Mouse (Mus musculus): ENCODE measurements around the gene Hoxc5.
A peak's percentile ranks its signal among the peaks of the same experiment; 100 is the strongest.

The Hoxc5 gene

GRCm38 (mm10) chr15:102967312-102967510 lies at the start of gene Hoxc5:
Hoxc5 (plus strand) TSS chr15:102967443.
- no peak for DNase-seq

- DNase-seq = no peak
These were observed 49.2 kb upstream of the Hoxc5 start for GRCm38 (mm10) chr15:102917972-102918572.

GRCm38 (mm10) chr15:102918611-102919265 lies 48.5 kb upstream of the Hoxc5 start:
- DNase-seq = no peak

- DNase-seq = no peak
These were observed 47.7 kb upstream of the Hoxc5 start for GRCm38 (mm10) chr15:102919336-102920180.

GRCm38 (mm10) chr15:102920619-102921018 lies 46.6 kb upstream of the Hoxc5 start:
- DNase-seq = peak; percentile 42 to 48

GRCm38 (mm10) chr15:102921053-102922011 lies 45.9 kb upstream of the Hoxc5 start, which contains the start of gene Hoxc13:
Hoxc13 (plus strand) TSS chr15:102921103.
- DNase-seq = no peak

- DNase-seq = no peak
These were observed 45.3 kb upstream of the Hoxc5 start for GRCm38 (mm10) chr15:102922012-102922362.

GRCm38 (mm10) chr15:102922636-102923500 lies 44.4 kb upstream of the Hoxc5 start:
- DNase-seq = no peak

GRCm38 (mm10) chr15:102927032-102927645 lies 40.1 kb upstream of the Hoxc5 start:
- no peak for DNase-seq

GRCm38 (mm10) chr15:102931706-102932358 lies 35.4 kb upstream of the Hoxc5 start:
- no peak for DNase-seq

- DNase-seq = no peak
These were observed 32.8 kb upstream of the Hoxc5 start for GRCm38 (mm10) chr15:102934438-102934837.

- no peak for DNase-seq
These were observed 32.3 kb upstream of the Hoxc5 start for GRCm38 (mm10) chr15:102934897-102935296.

GRCm38 (mm10) chr15:102936279-102936972 lies 30.8 kb upstream of the Hoxc5 start, which contains the start of gene Hoxc12:
Hoxc12 (plus strand) TSS chr15:102936757.
- no peak for DNase-seq

GRCm38 (mm10) chr15:102937036-102937666 lies 30.1 kb upstream of the Hoxc5 start:
- DNase-seq = no peak

GRCm38 (mm10) chr15:102939256-102940155 lies 27.7 kb upstream of the Hoxc5 start:
- no peak for DNase-seq

GRCm38 (mm10) chr15:102942739-102943467 lies 24.3 kb upstream of the Hoxc5 start:
- DNase-seq = no peak

- no peak for DNase-seq
These were observed 23.8 kb upstream of the Hoxc5 start for GRCm38 (mm10) chr15:102943468-102943813.

Data from kidney, adult 8-10 months (tissue).